In the genomic region with DNA sequence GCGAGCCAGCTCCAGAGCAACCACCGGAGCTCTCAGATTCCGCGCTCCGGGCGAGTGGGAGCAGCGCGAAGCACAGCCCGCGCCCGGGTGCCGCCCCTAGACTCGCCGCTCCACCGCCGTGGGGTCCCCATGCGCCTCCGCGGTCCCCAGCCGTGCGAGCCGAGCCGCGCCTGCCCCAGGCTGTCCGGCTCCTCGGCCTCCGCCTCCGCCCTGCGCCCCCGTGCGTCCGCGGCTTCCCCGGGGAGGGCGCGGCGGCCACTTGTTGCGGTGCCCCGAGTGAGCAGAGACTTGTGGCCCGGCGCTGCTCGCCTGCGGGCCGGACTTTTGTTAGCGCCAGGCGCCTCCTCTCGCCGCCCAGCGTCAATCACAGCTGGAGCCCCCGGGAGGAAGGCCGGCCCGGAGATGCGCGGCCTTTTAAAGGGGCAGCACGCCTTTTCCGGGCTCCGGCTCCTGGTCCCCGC, we compare ENCODE assay signal across 8 mouse cellular contexts. TPM values are rescaled to one million over a fixed set of nuclear protein-coding genes. Genes with fewer than 3 reads are reported as not detected.
A peak's percentile ranks its signal among the peaks of the same experiment; 100 is the strongest.
DNase-seq lines count a peak whose midpoint lies in the region; ATAC-seq and TF ChIP-seq lines count a peak whose summit lies in the region.

A gene (minus strand): TSS at position 330 of the 461 bp plus-strand sequence.

- no peaks in the 10 kb centered on the region for H3K4me1 ChIP-seq in thymus, adult 2 months (replicated peaks; ENCODE audit: control insufficient read depth, insufficient read depth, low read length)
- H3K4me1 ChIP-seq in forebrain, embryonic 10.5 days = peaks cover 31% of the 10 kb centered on the region
- H3K4me1 ChIP-seq in heart, embryonic 13.5 days = peaks cover 17% of the 10 kb centered on the region
- H3K4me1 ChIP-seq in kidney, postnatal 0 days (replicated peaks; ENCODE audit: insufficient read depth, low read length) = no peaks in the 10 kb centered on the region
- no peaks in the 10 kb centered on the region for H3K4me1 ChIP-seq in liver, embryonic 13.5 days (replicated peaks)
- peaks cover 11% of the 10 kb centered on the region for H3K4me1 ChIP-seq in neural tube, embryonic 14.5 days (ENCODE audit: control insufficient read depth, insufficient read depth, low read length)

- no peak for TF ChIP-seq POLR2A in thymus, adult 2 months (IDR thresholded peaks at IDR 0.05; ENCODE audit: control insufficient read depth, extremely low read depth, insufficient read depth, low read length, poor library complexity)

- H3K4me3 ChIP-seq in thymus, adult 2 months (ENCODE audit: control insufficient read depth, insufficient read depth, low read length) = peak within 1 kb of the TSS; percentile 11; the same call in 1 of the 2 replicates
- peak within 1 kb of the TSS; percentile 77 for H3K4me3 ChIP-seq in forebrain, embryonic 10.5 days
- peak within 1 kb of the TSS; percentile 77 for H3K4me3 ChIP-seq in heart, embryonic 13.5 days
- H3K4me3 ChIP-seq in kidney, postnatal 0 days (replicated peaks; ENCODE audit: low read depth, low read length) = peak within 1 kb of the TSS; percentile 80
- H3K4me3 ChIP-seq in liver, embryonic 13.5 days (replicated peaks) = peak within 1 kb of the TSS; percentile 55
- H3K4me3 ChIP-seq in neural tube, embryonic 14.5 days (ENCODE audit: low read depth, low read length) = peak within 1 kb of the TSS; percentile 81

- DNase-seq in thymus, adult 2 months = no peak
- DNase-seq in thymus, postnatal 0 days (ENCODE audit: low spot score) = no peak
- peak; percentile 85 for DNase-seq in forebrain, embryonic 10.5 days (ENCODE audit: extremely low spot score, low spot score)
- peak; percentile 93 for DNase-seq in kidney, postnatal 0 days (ENCODE audit: low spot score)
- peak; percentile 2 for DNase-seq in liver, embryonic 13.5 days
- peak; percentile 3 to 5 for DNase-seq in thymus, postnatal 36 days

- H3K27ac ChIP-seq in thymus, adult 2 months (ENCODE audit: control insufficient read depth, insufficient read depth, low read length) = no peak within 1 kb of the TSS
- peak within 1 kb of the TSS; percentile 95 for H3K27ac ChIP-seq in forebrain, embryonic 10.5 days
- H3K27ac ChIP-seq in heart, embryonic 13.5 days (replicated peaks) = peak within 1 kb of the TSS; percentile 94
- peak within 1 kb of the TSS; percentile 92 for H3K27ac ChIP-seq in kidney, postnatal 0 days
- no peak within 1 kb of the TSS for H3K27ac ChIP-seq in liver, embryonic 13.5 days
- H3K27ac ChIP-seq in neural tube, embryonic 14.5 days (ENCODE audit: low read depth, low read length) = peak within 1 kb of the TSS; percentile 87

- H3K9ac ChIP-seq in heart, embryonic 13.5 days = peak within 1 kb of the TSS; percentile 91
- peak within 1 kb of the TSS; percentile 75 for H3K9ac ChIP-seq in kidney, postnatal 0 days (ENCODE audit: low read depth, low read length)
- peak within 1 kb of the TSS; percentile 43; the same call in 1 of the 2 replicates for H3K9ac ChIP-seq in liver, embryonic 13.5 days
- H3K9ac ChIP-seq in neural tube, embryonic 14.5 days (replicated peaks; ENCODE audit: low read depth, low read length) = peak within 1 kb of the TSS; percentile 78

- ATAC-seq in heart, embryonic 13.5 days (ENCODE audit: extremely low read depth, insufficient number of reproducible peaks, low FRiP score, low TSS enrichment) = peak; percentile 74; the same call in 1 of the 2 replicates
- peak; percentile 86 for ATAC-seq in kidney, postnatal 0 days (replicated peaks; ENCODE audit: low FRiP score, low read depth)
- ATAC-seq in liver, embryonic 13.5 days (ENCODE audit: low read depth) = peak; percentile 64
- peak; percentile 92 for ATAC-seq in neural tube, embryonic 14.5 days (ENCODE audit: low read depth)

- TF ChIP-seq CTCF in thymus, adult 2 months (IDR thresholded peaks at IDR 0.05; ENCODE audit: borderline replicate concordance, control insufficient read depth, extremely low read depth, insufficient read depth, low read length, poor library complexity) = no peak
- TF ChIP-seq CTCF in kidney, postnatal 0 days (IDR thresholded peaks at IDR 0.05; ENCODE audit: low read depth) = peak; percentile 51

- H3K27me3 ChIP-seq in thymus, adult 2 months (ENCODE audit: control insufficient read depth, insufficient read depth, low read length) = no peaks in the 10 kb centered on the region; the same call in 1 of the 2 replicates
- H3K27me3 ChIP-seq in forebrain, embryonic 10.5 days (ENCODE audit: poor library complexity, severe bottlenecking) = peaks cover 10% of the 10 kb centered on the region
- no peaks in the 10 kb centered on the region for H3K27me3 ChIP-seq in heart, embryonic 13.5 days (replicated peaks)
- 0 out of 2 replicates have a peak, but pooled peaks cover 4% of the 10 kb centered on the region for H3K27me3 ChIP-seq in kidney, postnatal 0 days (ENCODE audit: insufficient read depth, low read length)
- H3K27me3 ChIP-seq in liver, embryonic 13.5 days = peaks cover 27% of the 10 kb centered on the region
- no peaks in the 10 kb centered on the region for H3K27me3 ChIP-seq in neural tube, embryonic 14.5 days (ENCODE audit: control insufficient read depth, insufficient read depth, low read length)

- H3K36me3 ChIP-seq in thymus, adult 2 months (ENCODE audit: control insufficient read depth, insufficient read depth, low read length) = no peaks in the 10 kb centered on the region
- H3K36me3 ChIP-seq in forebrain, embryonic 10.5 days (replicated peaks) = no peaks in the 10 kb centered on the region
- no peaks in the 10 kb centered on the region for H3K36me3 ChIP-seq in heart, embryonic 13.5 days
- no peaks in the 10 kb centered on the region for H3K36me3 ChIP-seq in kidney, postnatal 0 days (ENCODE audit: insufficient read depth, low read length)
- no peaks in the 10 kb centered on the region for H3K36me3 ChIP-seq in liver, embryonic 13.5 days
- no peaks in the 10 kb centered on the region for H3K36me3 ChIP-seq in neural tube, embryonic 14.5 days (ENCODE audit: control insufficient read depth, insufficient read depth, low read length)

- peak within 1 kb of the TSS; percentile 88 for H3K4me2 ChIP-seq in heart, embryonic 13.5 days
- peak within 1 kb of the TSS; percentile 88 for H3K4me2 ChIP-seq in kidney, postnatal 0 days (ENCODE audit: low read length)
- H3K4me2 ChIP-seq in liver, embryonic 13.5 days = peak within 1 kb of the TSS; percentile 59
- peak within 1 kb of the TSS; percentile 86 for H3K4me2 ChIP-seq in neural tube, embryonic 14.5 days (ENCODE audit: low read depth, low read length)

- WGBS in thymus, adult 2 months = 2% methylated on average over 58 of the region's 58 CpGs
- WGBS in forebrain, embryonic 10.5 days = under 1% methylated on average over 58 of the region's 58 CpGs
- under 1% methylated on average over 56 of the region's 58 CpGs for WGBS in heart, embryonic 13.5 days
- under 1% methylated on average over 56 of the region's 58 CpGs for WGBS in kidney, postnatal 0 days
- under 1% methylated on average over 50 of the region's 58 CpGs for WGBS in liver, embryonic 13.5 days (ENCODE audit: insufficient replicate concordance)
- WGBS in neural tube, embryonic 14.5 days = under 1% methylated on average over 45 of the region's 58 CpGs

- no peaks in the 10 kb centered on the region for H3K9me3 ChIP-seq in forebrain, embryonic 10.5 days
- no peaks in the 10 kb centered on the region for H3K9me3 ChIP-seq in heart, embryonic 13.5 days
- H3K9me3 ChIP-seq in kidney, postnatal 0 days (replicated peaks; ENCODE audit: low read length) = no peaks in the 10 kb centered on the region
- no peaks in the 10 kb centered on the region for H3K9me3 ChIP-seq in liver, embryonic 13.5 days (replicated peaks)
- no peaks in the 10 kb centered on the region for H3K9me3 ChIP-seq in neural tube, embryonic 14.5 days (ENCODE audit: control insufficient read depth, low read length)

RNA-seq across cellular contexts. Expression of the gene that starts here (rescaled TPM):
- polyA plus RNA-seq in thymus, adult 2 months (2012; rRNA removed) = 0.87 and 1.0 TPM in 2 replicates
- polyA plus RNA-seq in thymus, postnatal 0 days (2015; fragmentation: Nextera tagmentation; extraction: Ambion mirVana) = 0.67 and 1.0 TPM in 2 replicates
- polyA plus RNA-seq in forebrain, embryonic 10.5 days (2016; fragmentation: Nextera tagmentation; extraction: Ambion mirVana) = 8.2 and 8.3 TPM in 2 replicates
- 9.7 and 10.0 TPM in 2 replicates for polyA plus RNA-seq in heart, embryonic 13.5 days (2015; fragmentation: Nextera tagmentation; extraction: Ambion mirVana)
- 7.4 and 7.9 TPM in 2 replicates for polyA plus RNA-seq in kidney, postnatal 0 days (2015; fragmentation: Nextera tagmentation; extraction: Ambion mirVana)
- 0.82 and 1.1 TPM in 2 replicates for polyA plus RNA-seq in liver, embryonic 13.5 days (2015; fragmentation: Nextera tagmentation; extraction: Ambion mirVana)
- polyA plus RNA-seq in neural tube, embryonic 14.5 days (2014; fragmentation: Nextera tagmentation; extraction: Ambion mirVana) = 14.4 and 15.9 TPM in 2 replicates

Comparison
In these comparisons a context has a peak if more than half of its experiments do, and no peak if none do; other contexts are left out.
1. DNase-seq: peak in forebrain, embryonic 10.5 days (single experiment), kidney, postnatal 0 days (single experiment), liver, embryonic 13.5 days (single experiment) and thymus, postnatal 36 days (2 of 2); none in thymus, adult 2 months (single experiment) and thymus, postnatal 0 days (single experiment).
2. H3K27ac ChIP-seq: peak in forebrain, embryonic 10.5 days (single experiment), heart, embryonic 13.5 days (single experiment), kidney, postnatal 0 days (single experiment) and neural tube, embryonic 14.5 days (single experiment); none in thymus, adult 2 months (single experiment) and liver, embryonic 13.5 days (single experiment).
3. H3K4me3 ChIP-seq: peak in every context shown above with its lines; median percentile 81 in neural tube, embryonic 14.5 days; 80 in kidney, postnatal 0 days; 77 in forebrain, embryonic 10.5 days; 77 in heart, embryonic 13.5 days; 55 in liver, embryonic 13.5 days; 11 in thymus, adult 2 months.
4. Peak in every context shown above with its lines, with median percentiles within 50 percentile points of each other: ATAC-seq, H3K4me2 ChIP-seq and H3K9ac ChIP-seq.